Mouse (Mus musculus) C2C12 (cell line): ENCODE measurements around the gene Hvcn1.

Experiments
- CTCF ChIP-seq: IDR thresholded peaks from one replicate; pipeline ENCODE4 v1.5.1; 2011; ENCODE audit not compliant: control insufficient read depth, insufficient read depth, insufficient read length
- FOSL1 ChIP-seq: IDR thresholded peaks from one replicate; pipeline ENCODE4 v1.8.0; 2011; ENCODE audit warnings: mild to moderate bottlenecking, low read length; ENCODE audit not compliant: poor library complexity, insufficient read depth, severe bottlenecking
- MAX ChIP-seq: IDR thresholded peaks from one replicate; pipeline ENCODE4 v1.6.1; 2011; ENCODE audit warnings: mild to moderate bottlenecking, control low read depth

DNA sequence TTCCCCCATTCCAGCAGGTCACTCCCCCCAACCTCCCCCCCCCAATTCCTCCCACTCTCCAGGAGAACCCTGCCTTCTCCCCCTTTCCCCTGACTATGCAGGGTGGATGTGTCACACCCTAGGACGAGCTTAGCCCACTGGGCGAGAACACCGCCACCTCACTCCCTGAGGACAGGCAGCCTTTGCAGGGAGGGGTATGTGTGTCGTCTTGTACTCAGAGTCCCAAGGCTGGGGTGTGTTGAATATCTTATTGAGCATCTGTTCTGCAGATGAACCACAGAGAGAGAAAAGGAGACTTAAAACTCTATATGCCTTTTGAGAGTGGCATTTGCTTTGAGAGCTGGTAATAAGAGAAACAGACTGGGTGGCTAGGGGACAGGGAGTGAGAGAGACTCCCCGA lies 30.6 kb downstream of the Hvcn1 start:
- TF ChIP-seq CTCF (no peak), MAX (no peak), FOSL1 (no peak)
